Mouse (Mus musculus) activated CD4-positive, CD25-positive, alpha-beta regulatory T cell, adult 4 months (primary cell): ENCODE measurements at regions not wholly inside any gene's neighbourhood (a gene's known extent, or its start where the extent isn't known, plus 50 kb on each side); places are given as distances from the start of the nearest gene placed in this dataset.

ENCODE experiments used
- ATAC-seq: one replicate; pipeline ENCODE4 v1.8.0; 2017

DNA sequence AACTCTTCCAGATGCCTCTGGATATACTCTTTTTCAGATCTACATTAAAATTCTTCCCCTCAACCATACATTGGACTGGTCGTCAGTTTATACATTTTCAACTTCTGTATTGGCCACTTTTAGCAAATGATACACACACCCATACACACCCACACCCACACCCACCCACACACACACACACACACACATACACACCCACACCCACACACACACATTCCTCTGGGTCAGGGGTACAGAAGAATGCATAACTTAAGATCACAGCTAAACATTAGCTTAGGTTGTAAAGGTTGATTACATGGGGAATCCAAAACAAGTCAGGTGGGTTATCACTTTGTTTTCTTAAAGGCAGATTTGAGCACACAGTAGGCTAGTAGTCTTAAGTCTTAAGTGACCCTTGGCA, 75.9 kb upstream of the Gm6657 start:
- ATAC-seq: no peak

DNA sequence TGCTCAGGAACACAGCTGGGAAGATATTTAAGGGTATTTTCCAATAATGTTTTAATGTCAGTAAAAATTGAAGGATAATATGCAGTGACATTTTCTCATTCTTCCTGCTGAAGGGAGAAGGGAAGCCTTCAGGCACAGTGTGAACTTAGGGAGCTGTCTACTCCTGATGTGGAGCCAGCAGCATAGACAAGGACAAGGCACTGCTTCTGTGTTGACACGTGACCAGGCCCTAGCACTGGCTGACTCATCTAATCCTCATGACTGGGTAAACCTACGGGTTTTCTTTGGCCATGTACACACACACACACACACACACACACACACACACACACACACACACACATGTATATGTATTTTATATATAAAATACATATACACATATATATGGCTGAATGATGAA, 74.8 kb upstream of the Gm6657 start:
- no peak for ATAC-seq

DNA sequence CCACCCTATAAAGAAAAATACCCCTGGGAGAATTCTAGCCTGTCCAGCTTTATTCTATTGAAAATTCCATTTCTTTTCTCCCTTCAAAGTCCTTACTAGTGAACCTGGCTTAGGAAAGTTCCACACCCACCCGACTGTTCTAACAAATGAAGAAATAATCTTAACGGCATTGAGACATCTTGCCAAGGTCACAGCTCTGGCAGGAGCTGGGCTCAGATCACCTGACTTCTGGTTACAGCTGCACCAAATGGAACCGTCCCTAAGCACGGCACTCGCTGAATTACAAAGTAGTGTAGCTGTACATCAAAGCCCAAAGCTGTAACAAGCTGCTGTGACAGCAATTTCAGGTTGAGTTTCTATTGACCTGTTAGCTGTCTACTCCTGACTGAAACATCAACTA, 74.2 kb upstream of the Gm6657 start:
- ATAC-seq: no peak

DNA sequence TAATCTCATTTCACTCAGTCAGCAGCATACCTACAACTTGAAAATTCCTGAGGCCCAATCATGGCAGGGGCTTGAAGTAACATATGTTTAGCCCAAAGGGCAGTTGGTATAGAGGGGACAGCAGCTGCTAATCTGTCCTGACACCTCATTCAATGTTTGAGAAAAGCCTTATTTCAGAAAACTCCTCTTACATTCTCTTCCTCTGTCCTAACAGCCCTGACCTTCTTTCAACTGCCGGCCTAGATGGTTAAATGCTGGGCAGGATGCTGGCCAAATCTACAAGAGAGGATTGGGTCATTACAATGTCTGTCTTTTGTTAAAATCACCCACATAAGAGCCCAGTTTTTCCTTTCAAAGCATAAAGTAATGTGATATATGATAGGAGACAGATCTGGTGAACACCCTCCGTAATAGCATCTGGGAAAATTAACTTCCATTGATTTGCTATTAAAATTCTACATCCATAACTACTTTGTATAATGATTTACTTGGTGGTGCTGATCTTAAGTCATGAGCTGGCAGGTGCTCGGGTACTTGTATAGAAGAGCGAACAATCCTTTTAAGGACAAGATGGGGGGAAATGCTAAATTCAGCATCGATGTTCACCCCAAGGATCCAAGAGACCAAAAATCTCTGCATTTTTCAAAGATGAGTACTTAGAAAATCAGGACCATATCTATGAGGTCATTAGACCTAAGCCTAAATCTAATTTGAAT, 64.8 kb upstream of the Gm6657 start:
- ATAC-seq: no peak

DNA sequence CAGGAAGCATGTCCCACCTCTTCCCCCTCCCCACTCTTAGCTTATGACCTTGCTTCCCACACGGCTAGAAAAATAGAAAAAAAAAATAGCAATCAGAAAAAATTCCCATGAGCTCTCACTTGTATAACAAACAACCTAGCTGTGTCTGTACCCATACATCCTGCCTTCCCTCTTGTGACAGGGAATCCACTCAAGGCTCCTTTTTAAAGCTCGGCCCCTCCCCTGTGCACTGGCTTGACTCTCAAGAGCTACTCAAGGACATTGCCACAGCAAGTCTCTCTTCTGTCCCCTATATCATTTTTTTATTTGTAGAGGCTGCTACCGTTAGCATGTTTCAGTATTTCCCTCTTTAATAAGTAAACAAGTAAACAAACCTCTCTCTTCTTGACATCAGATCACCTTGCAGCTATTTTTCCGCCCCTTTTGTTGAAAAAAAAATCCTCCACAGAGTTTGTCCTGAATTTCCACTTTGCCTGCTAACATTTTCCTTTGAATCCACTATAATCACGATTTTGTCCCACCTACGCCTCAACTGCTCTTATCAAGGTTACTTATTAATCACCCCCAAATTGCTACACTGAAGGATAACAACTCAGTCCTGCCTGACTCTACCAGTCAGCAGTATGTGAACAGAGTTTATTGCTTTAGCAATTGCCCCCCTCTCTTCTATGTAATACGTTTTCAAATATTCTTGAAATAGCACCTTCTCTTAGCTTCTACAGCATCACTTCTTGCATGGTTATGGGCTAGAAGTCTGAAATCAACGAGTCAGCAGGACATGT, 61.8 kb upstream of the Gm6657 start:
- no peak for ATAC-seq

DNA sequence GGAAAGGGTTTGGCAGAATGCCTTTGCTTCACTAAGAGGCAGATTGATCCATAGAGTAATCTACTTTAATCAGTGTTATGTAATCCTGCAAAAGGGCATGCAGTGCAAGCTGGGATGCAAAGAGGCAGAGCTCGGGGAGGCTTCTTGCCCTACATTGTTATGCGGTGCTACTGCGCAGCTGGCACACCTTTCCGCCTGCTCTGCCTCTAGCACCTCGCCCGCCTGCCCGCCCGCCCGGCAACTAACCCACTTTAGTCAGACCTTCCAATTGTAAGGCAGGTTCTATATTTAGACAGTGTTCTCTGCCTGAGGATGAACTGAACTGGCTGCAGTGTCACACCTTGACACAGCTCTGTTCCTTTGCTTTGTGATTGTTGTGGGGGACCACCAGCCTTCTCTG, 60.7 kb upstream of the Gm6657 start:
- ATAC-seq: no peak

DNA sequence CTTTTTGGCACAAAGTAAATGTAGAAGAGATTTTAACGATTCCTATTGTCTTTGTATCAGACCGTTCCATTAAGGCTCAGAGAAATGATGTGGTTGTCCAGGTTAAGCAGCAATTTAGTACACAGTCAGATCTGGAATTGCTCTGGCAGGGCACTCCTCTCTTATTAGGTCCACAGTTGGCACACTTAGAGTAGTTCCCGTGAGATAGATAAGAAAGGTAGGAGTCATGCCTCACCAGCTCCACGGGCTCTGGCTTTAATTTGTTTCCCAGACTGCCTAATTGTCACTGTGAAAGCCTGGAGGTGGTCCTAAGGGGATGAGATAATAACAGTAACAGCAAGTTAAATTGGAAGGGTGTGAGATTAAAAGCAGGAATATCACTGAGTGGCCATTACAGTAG, 60.1 kb upstream of the Gm6657 start:
- ATAC-seq: no peak

DNA sequence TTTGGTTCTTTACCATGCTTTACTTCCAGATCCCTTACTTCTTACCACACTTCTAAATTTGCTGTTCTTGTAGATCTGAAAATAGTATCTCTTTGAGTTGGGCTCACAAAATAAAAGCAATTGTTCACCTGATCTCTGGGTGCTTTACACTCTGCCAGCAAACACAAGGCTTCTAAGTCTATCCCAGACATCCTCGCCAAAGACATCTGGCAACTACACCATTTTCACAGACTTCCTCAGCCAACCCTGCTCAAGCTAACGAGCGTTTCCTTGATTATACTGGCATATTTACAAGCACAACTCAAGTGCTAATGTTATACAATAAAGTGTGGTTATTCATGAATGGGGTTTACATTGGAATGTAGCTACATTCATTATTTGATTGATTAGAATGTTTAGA, 56.8 kb upstream of the Gm6657 start:
- ATAC-seq: no peak

DNA sequence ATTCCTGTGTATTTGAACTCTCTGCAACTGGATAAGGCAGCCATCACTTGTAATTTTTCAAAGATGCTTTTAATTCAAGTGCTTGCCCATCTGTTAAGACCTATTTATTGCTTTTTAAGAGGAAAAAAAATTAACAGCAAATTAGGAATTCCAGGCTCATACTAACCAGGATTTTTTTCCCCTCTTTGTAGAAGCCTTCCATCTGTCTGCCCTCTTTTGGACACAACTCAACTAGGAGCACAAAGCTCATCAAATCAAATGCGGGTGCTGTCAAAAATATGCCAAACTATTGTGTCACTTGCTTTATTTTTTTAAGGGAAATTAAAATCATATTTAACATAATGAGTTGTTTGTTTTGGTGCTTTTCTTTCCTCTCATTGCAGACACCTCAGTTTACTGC, 55.6 kb upstream of the Gm6657 start:
- ATAC-seq: no peak
